Mouse (Mus musculus) E14TG2a.4 (cell line): ENCODE data around the gene Tmem29.

Experiments used
- H3K27me3 ChIP-seq: 2 replicates; pipeline ENCODE4 v1.6.1; 2014; ENCODE audit warnings: low read length, control low read depth; ENCODE audit not compliant: insufficient read depth
- H3K36me3 ChIP-seq: 2 replicates; pipeline ENCODE4 v1.6.1; 2014; ENCODE audit warnings: low read length, control low read depth; ENCODE audit not compliant: insufficient read depth
- H3K4me1 ChIP-seq: replicated peaks from 2 replicates; pipeline ENCODE4 v1.6.1; 2014; ENCODE audit warnings: low read depth, low read length, control low read depth
- H3K4me3 ChIP-seq: replicated peaks from 2 replicates; pipeline ENCODE4 v1.5.1; 2014; ENCODE audit warnings: mild to moderate bottlenecking, low read length
- H3K9me3 ChIP-seq: 2 replicates; pipeline ENCODE4 v1.6.1; 2014; ENCODE audit warnings: low read length, control low read depth
- CTCF ChIP-seq: conservative IDR thresholded peaks from 2 replicates; pipeline ENCODE4 v1.5.1; 2014; ENCODE audit warnings: low read length
- NANOG ChIP-seq: IDR thresholded peaks from 2 replicates; pipeline ENCODE4 v1.6.1; 2014; ENCODE audit warnings: borderline replicate concordance, low read length, mixed read lengths
- POU5F1 ChIP-seq: IDR thresholded peaks from 2 replicates; pipeline ENCODE4 v1.6.1; 2014; ENCODE audit warnings: low read length, borderline replicate concordance

Gene Tmem29

DNA sequence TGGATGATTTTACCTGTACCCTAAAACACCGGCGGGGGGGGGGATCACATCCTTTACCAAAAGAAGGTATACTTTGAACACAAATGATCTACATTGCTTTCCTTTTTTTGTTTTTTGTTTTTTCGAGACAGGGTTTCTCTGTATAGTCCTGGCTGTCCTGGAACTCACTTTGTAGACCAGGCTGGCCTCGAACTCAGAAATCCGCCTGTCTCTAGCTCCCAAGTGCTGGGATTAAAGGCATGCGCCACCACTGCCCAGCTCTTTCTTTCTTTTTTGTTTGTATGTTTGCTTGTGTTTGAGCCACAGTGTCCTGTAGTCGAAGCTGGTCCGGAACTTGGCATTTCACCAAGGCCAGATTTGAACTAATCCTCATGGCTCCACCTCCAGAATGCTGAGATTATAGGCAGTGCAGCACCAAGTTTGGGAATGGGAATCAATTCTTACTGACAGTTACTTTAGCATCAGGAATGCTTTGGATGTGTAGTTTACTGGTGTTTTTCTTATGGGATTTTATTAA lies 515 bp upstream of the Tmem29 start:
- H3K9me3 ChIP-seq, result no peaks in the 10 kb centered on the region
- peaks cover 4% of the 10 kb centered on the region; the same call in 1 of the 2 replicates for H3K4me1 ChIP-seq
- no peaks in the 10 kb centered on the region for H3K27me3 ChIP-seq
- no peaks in the 10 kb centered on the region for H3K36me3 ChIP-seq
- no peak for TF ChIP-seq NANOG
- TF ChIP-seq CTCF, result no peak
- no peak for TF ChIP-seq POU5F1
- peak overlapping the region; percentile 77 for H3K4me3 ChIP-seq

DNA sequence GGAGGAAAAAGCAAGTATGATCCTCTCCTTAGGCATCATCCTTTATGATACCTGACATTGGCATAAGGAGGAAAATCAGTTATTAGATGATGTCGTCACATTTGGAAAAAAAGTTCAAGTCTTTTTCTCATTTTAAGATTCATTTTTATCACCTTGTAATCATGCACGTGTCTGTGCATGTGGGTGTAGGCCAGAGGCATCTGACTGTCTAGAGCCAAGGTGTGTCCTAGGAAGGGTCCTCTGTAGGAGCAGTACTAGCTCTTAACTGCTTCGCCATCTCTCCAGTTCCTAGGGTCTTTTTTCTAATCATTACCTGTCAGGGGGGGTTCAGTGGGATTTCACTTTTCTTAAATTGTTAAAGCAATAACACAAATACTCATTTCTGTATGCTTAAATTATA lies 818 bp downstream of the Tmem29 start:
- Histone ChIP-seq H3K36me3 (no peaks in the 10 kb centered on the region), H3K4me1 (peaks cover 4% of the 10 kb centered on the region; the same call in 1 of the 2 replicates), H3K4me3 (peak overlapping the region; percentile 77), H3K27me3 (no peaks in the 10 kb centered on the region), H3K9me3 (no peaks in the 10 kb centered on the region)
- TF ChIP-seq NANOG (no peak), POU5F1 (no peak), CTCF (no peak)

DNA sequence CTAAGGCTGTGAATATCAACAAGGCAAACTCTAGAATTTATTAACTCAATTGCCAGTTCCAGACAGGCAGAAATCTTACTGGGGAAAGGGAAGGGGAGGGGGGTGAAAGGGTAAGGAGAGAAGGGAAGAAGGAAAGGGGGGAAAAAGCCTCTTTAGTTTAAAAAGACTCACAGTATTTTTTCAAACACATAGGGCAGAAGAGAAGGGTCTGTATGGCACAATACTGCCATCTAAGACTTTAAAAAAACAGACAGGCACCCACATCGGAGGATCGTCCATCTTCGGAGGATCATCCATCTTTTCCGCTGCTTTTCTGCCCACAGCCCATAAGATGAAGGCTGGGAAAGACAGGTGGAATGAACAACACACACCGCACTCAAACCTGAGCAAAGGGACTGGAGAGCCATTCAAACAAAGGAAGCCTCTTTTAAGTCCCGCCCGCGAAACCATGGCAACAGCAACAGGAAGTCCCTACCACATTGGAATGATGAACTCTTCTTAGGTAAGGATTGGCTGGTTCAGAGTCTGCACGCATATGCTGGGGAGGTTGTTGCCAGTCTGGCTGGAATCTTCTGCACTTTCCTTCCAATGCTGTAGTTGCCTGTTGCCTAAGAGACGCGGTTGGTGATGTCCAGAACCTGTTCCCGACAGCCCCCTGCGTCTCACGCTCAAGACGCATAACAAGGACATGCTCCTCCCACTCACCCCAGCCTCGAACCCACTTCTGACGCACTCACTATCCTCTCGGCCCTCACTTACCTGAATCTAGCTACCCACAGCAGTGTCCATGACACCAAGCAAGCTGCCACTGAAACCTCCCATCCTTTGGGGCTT lies 18.2 kb downstream of the Tmem29 start:
- no peaks in the 10 kb centered on the region for H3K9me3 ChIP-seq
- H3K36me3 ChIP-seq, result no peaks in the 10 kb centered on the region
- no peak for TF ChIP-seq NANOG
- no peak for TF ChIP-seq CTCF
- no peak for TF ChIP-seq POU5F1
- H3K4me1 ChIP-seq, result peaks cover 20% of the 10 kb centered on the region
- no peaks in the 10 kb centered on the region for H3K27me3 ChIP-seq
- peak overlapping the region; percentile 67 for H3K4me3 ChIP-seq

DNA sequence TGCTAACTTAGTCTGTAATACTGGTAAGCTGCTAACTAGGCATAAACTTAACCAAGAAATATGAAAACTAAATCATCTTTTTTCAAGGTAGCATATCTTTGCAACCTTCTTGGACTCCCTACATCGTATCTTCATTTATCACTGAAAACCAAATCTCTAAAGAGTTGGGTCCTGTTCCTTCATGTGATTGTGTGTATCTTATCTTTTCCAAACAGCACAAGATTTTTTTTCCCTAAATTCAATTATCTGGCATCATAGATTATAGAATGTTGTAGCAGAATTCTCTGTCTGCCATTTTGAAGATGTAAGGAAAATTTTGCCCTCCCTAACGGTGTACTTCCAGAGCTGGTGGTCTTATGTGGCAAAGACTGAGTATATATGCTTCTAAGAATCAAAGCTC lies 22.6 kb downstream of the Tmem29 start:
- TF ChIP-seq CTCF (no peak), POU5F1 (no peak), NANOG (no peak)
- Histone ChIP-seq H3K4me3 (no peak overlapping the region), H3K4me1 (peaks cover 4% of the 10 kb centered on the region; the same call in 1 of the 2 replicates), H3K36me3 (no peaks in the 10 kb centered on the region), H3K27me3 (no peaks in the 10 kb centered on the region), H3K9me3 (no peaks in the 10 kb centered on the region)

DNA sequence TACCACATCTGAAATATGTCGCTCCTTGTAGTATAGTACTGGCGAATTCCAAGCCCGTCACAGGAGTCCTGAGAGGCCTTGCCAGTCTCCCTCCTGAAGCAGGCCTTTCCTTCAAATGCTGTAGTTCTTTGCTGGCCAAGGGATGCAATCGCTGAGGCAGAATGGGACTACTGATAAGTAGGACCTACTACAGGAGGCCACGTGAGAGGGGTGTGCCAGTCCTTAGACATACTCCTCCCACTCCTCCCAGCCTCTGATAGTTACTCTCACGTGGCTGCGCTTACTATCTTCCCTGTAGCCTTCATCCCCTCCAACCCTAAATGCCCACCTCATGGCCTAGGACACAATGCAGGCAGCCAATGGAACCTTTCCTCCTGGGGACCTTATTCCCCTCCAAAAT lies 23.6 kb downstream of the Tmem29 start:
- TF ChIP-seq POU5F1 (no peak), CTCF (no peak), NANOG (no peak)
- H3K4me3 ChIP-seq, result no peak overlapping the region

DNA sequence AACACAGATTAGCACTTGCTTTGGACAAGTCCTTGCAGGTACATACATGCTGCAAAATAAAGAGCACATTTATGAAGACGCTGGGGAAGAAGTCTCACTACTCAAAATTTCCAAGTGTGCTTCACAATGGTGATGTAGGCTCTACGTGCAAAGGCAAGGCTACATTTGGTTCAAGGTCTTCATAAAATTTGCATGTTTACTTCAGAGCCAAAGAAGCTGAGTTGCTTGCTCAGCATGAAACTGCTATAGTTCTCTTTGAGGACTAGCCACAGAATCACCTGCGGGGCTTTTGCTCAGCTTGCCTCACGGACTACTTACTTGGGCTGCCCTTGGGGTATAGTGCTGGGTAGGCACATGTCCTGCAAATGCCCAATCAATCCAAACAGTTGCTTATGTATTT lies 45.4 kb downstream of the Tmem29 start:
- Histone ChIP-seq H3K4me1 (no peaks in the 10 kb centered on the region), H3K36me3 (peaks cover 14% of the 10 kb centered on the region; the same call in 1 of the 2 replicates), H3K27me3 (no peaks in the 10 kb centered on the region), H3K9me3 (no peaks in the 10 kb centered on the region), H3K4me3 (no peak overlapping the region)
- TF ChIP-seq NANOG, result no peak
- TF ChIP-seq POU5F1, result no peak
- TF ChIP-seq CTCF, result no peak

More for the DNA sequence above, 23.6 kb downstream of the Tmem29 start:
- Histone ChIP-seq H3K4me1 (peaks cover 4% of the 10 kb centered on the region; the same call in 1 of the 2 replicates), H3K36me3 (no peaks in the 10 kb centered on the region), H3K9me3 (no peaks in the 10 kb centered on the region), H3K27me3 (no peaks in the 10 kb centered on the region)
